Mouse (Mus musculus): Measurements from ENCODE around the gene Olfr868.

DNA sequence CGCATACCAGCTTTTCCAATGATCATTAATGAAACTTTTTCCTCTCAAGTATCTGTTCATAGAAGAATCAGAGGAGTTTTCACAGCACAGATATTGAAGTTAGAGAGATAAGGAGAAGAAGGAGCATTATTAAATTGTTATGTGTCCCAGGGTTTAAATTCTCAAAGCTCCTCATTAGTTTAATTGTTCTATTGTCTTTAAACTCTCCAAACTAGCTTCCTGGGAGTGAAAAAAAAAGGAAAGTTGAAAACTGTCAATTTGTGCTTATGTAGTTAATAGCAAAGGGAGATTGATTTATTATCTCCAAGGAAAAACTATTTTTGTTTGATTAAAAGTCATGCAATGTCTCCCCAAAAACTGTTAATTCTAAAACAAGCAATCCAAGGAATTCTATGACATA, 41.0 kb upstream of the Olfr868 start, which contains the start of gene Olfr867:
- TF ChIP-seq GATA1 (IDR thresholded peaks at IDR 0.05; ENCODE audit: low read length), result no peak
- no peak for TF ChIP-seq TAL1 (IDR thresholded peaks at IDR 0.05; ENCODE audit: low read length)
